Mouse (Mus musculus) thymus, postnatal 10 days (tissue): ENCODE measurements around the gene Ovol3.

Experiments
- DNase-seq, 2 experiments: peaks; one replicate each; pipeline ENCODE4 v3.0.0; 2021; ENCODE audit warnings: low spot score in 2 of 2

Gene Ovol3

GRCm38 (mm10) chr7:30194101-30194831 is 41.3 kb downstream of the Ovol3 start:
- no peak for DNase-seq

- DNase-seq: peak; percentile 45 to 51
Observed at GRCm38 (mm10) chr7:30193581-30194100, 41.9 kb downstream of the Ovol3 start.

- no peak for DNase-seq
Observed at GRCm38 (mm10) chr7:30193013-30193412, 42.5 kb downstream of the Ovol3 start.

- DNase-seq: no peak
Observed at GRCm38 (mm10) chr7:30192088-30192487, 43.4 kb downstream of the Ovol3 start.

- no peak for DNase-seq
Observed at GRCm38 (mm10) chr7:30189116-30189491, 46.4 kb downstream of the Ovol3 start.

GRCm38 (mm10) chr7:30188344-30189115 is 47.0 kb downstream of the Ovol3 start:
- DNase-seq: no peak

GRCm38 (mm10) chr7:30184641-30185348 is 50.7 kb downstream of the Ovol3 start:
- no peak for DNase-seq

- peak; percentile 84 to 86 for DNase-seq
Observed at GRCm38 (mm10) chr7:30183879-30184289, 51.6 kb downstream of the Ovol3 start, which contains the start of gene Cox7a1. TSS of gene Cox7a1 (plus strand) at chr7:30184144.
